ENCODE assay signal across 9 mouse cellular contexts in genomic region chr7:29231517-29231916, GRCm38 (mm10). TPM values are rescaled to one million over a fixed set of nuclear protein-coding genes. Genes with fewer than 3 reads are reported as not detected.
DNase-seq lines count a peak whose midpoint lies in the region; ATAC-seq and TF ChIP-seq lines count a peak whose summit lies in the region.
"Had no signal": no experiment of that assay in that cellular context is flagged by ENCODE, and none has a peak within 500 bp of the region (broad histone marks: within the 10 kb centered on the region; RNA-seq: fewer than 3 reads in every experiment).

No protein-coding gene starts in this region.

- 0 out of 2 replicates have a peak, but pooled peaks cover 3% of the 10 kb centered on the region for H3K9me3 ChIP-seq in hindbrain, embryonic 10.5 days
- H3K9me3 ChIP-seq in hindbrain, embryonic 16.5 days (ENCODE audit: control insufficient read depth, low read length): no peaks in the 10 kb centered on the region
- no peaks in the 10 kb centered on the region for H3K9me3 ChIP-seq in ES-Bruce4 (replicated peaks; ENCODE audit: control insufficient read depth, insufficient read depth, low read length, poor library complexity, severe bottlenecking)
- no peaks in the 10 kb centered on the region for H3K9me3 ChIP-seq in heart, embryonic 13.5 days
- no peaks in the 10 kb centered on the region for H3K9me3 ChIP-seq in liver, embryonic 14.5 days (ENCODE audit: control insufficient read depth, low read length)

- no peak for TF ChIP-seq CTCF in ES-Bruce4 (IDR thresholded peaks at IDR 0.05; ENCODE audit: low read depth, low read length)
- TF ChIP-seq CTCF in liver, embryonic 14.5 days (IDR thresholded peaks at IDR 0.05; ENCODE audit: low read depth): no peak

- no peaks in the 10 kb centered on the region for H3K36me3 ChIP-seq in hindbrain, embryonic 10.5 days
- no peaks in the 10 kb centered on the region for H3K36me3 ChIP-seq in hindbrain, embryonic 16.5 days (ENCODE audit: control insufficient read depth, insufficient read depth, low read length)
- H3K36me3 ChIP-seq in ES-Bruce4 (ENCODE audit: control insufficient read depth, insufficient read depth, low read length, poor library complexity, severe bottlenecking): no peaks in the 10 kb centered on the region
- peaks cover 7% of the 10 kb centered on the region; the same call in 1 of the 2 replicates for H3K36me3 ChIP-seq in heart, embryonic 13.5 days
- no peaks in the 10 kb centered on the region for H3K36me3 ChIP-seq in liver, embryonic 14.5 days (replicated peaks; ENCODE audit: control insufficient read depth, insufficient read depth, low read depth)

- DNase-seq in hindbrain, embryonic 10.5 days (ENCODE audit: low spot score): no peak
- no peak for DNase-seq in liver, embryonic 14.5 days (ENCODE audit: low read depth in 3 of 3, low spot score in 3 of 3)
- DNase-seq in thymus, postnatal 4 days: no peak
- no peak for DNase-seq in right cerebral cortex, postnatal 4 days
- no peak for DNase-seq in urinary bladder, postnatal 14 days (ENCODE audit: low spot score)
- DNase-seq: right cerebral cortex, postnatal 14 days had no signal

- no peak overlapping the region; the same call in 1 of the 2 replicates for H3K4me2 ChIP-seq in hindbrain, embryonic 16.5 days (ENCODE audit: low read length)
- peak overlapping the region; percentile 95 for H3K4me2 ChIP-seq in heart, embryonic 13.5 days
- peak overlapping the region; percentile 67 for H3K4me2 ChIP-seq in liver, embryonic 14.5 days (ENCODE audit: low read depth)

- H3K4me1 ChIP-seq in hindbrain, embryonic 10.5 days (replicated peaks): peaks cover 9% of the 10 kb centered on the region
- peaks cover 7% of the 10 kb centered on the region for H3K4me1 ChIP-seq in hindbrain, embryonic 16.5 days (ENCODE audit: control insufficient read depth, insufficient read depth, low read depth, low read length)
- peaks cover 1% of the 10 kb centered on the region for H3K4me1 ChIP-seq in ES-Bruce4 (ENCODE audit: control insufficient read depth, insufficient read depth, low read length)
- H3K4me1 ChIP-seq in heart, embryonic 13.5 days: peaks cover 38% of the 10 kb centered on the region
- no peaks in the 10 kb centered on the region for H3K4me1 ChIP-seq in liver, embryonic 14.5 days (replicated peaks; ENCODE audit: control insufficient read depth in 2 of 2, insufficient read depth in 2 of 2, low read length in 1 of 2)

- H3K27me3 ChIP-seq in hindbrain, embryonic 10.5 days (ENCODE audit: insufficient read depth, poor library complexity, severe bottlenecking): peaks cover 66% of the 10 kb centered on the region
- peaks cover 15% of the 10 kb centered on the region for H3K27me3 ChIP-seq in hindbrain, embryonic 16.5 days (replicated peaks; ENCODE audit: control insufficient read depth, insufficient read depth, low read length)
- H3K27me3 ChIP-seq in ES-Bruce4 (ENCODE audit: control insufficient read depth, insufficient read depth, low read length, poor library complexity, severe bottlenecking): no peaks in the 10 kb centered on the region
- peaks cover 28% of the 10 kb centered on the region for H3K27me3 ChIP-seq in heart, embryonic 13.5 days (replicated peaks)
- peaks cover 17% of the 10 kb centered on the region for H3K27me3 ChIP-seq in liver, embryonic 14.5 days (ENCODE audit: control insufficient read depth, insufficient read depth, low read length)

- H3K27ac ChIP-seq in hindbrain, embryonic 10.5 days: no peak overlapping the region
- H3K27ac ChIP-seq in hindbrain, embryonic 16.5 days (ENCODE audit: low read depth, low read length): no peak overlapping the region
- H3K27ac ChIP-seq in ES-Bruce4 (ENCODE audit: insufficient read depth, low read length): no peak overlapping the region
- peak overlapping the region; percentile 75 for H3K27ac ChIP-seq in heart, embryonic 13.5 days (replicated peaks)
- H3K27ac ChIP-seq in liver, embryonic 14.5 days: no peak overlapping the region

- no peak for ATAC-seq in hindbrain, embryonic 16.5 days
- ATAC-seq in heart, embryonic 13.5 days (ENCODE audit: extremely low read depth, insufficient number of reproducible peaks, low FRiP score, low TSS enrichment): no peak
- ATAC-seq in liver, embryonic 14.5 days (ENCODE audit: insufficient read depth): no peak

- TF ChIP-seq EP300 in ES-Bruce4 (IDR thresholded peaks at IDR 0.05; ENCODE audit: insufficient read depth, low read depth, low read length): no peak
- TF ChIP-seq EP300 in liver, embryonic 14.5 days (IDR thresholded peaks at IDR 0.05; ENCODE audit: low read depth): no peak

- WGBS in hindbrain, embryonic 10.5 days: 52% methylated on average over 3 of the region's 3 CpGs
- 57% methylated on average over 3 of the region's 3 CpGs for WGBS in hindbrain, embryonic 16.5 days
- 44% methylated on average over 3 of the region's 3 CpGs for WGBS in heart, embryonic 13.5 days
- 35% methylated on average over 3 of the region's 3 CpGs for WGBS in liver, embryonic 14.5 days (ENCODE audit: insufficient replicate concordance)

- H3K9ac ChIP-seq in hindbrain, embryonic 16.5 days (ENCODE audit: low read depth, low read length): no peak overlapping the region
- H3K9ac ChIP-seq in ES-Bruce4 (ENCODE audit: low read depth, poor library complexity, severe bottlenecking): no peak overlapping the region
- H3K9ac ChIP-seq in heart, embryonic 13.5 days: peak overlapping the region; percentile 85
- no peak overlapping the region for H3K9ac ChIP-seq in liver, embryonic 14.5 days (replicated peaks)

- H3K4me3 ChIP-seq in hindbrain, embryonic 10.5 days: peak overlapping the region; percentile 57
- no peak overlapping the region; the same call in 1 of the 2 replicates for H3K4me3 ChIP-seq in hindbrain, embryonic 16.5 days (ENCODE audit: low read length)
- H3K4me3 ChIP-seq in ES-Bruce4 (ENCODE audit: low read depth, low read length): peak overlapping the region; percentile 56; the same call in 1 of the 2 replicates
- peak overlapping the region; percentile 65 for H3K4me3 ChIP-seq in heart, embryonic 13.5 days
- H3K4me3 ChIP-seq in liver, embryonic 14.5 days (ENCODE audit: insufficient read depth in 1 of 2, low read depth in 2 of 2, low read length in 2 of 2): peak overlapping the region; percentile 46 to 51

- no peak for TF ChIP-seq POLR2A in ES-Bruce4 (IDR thresholded peaks at IDR 0.05; ENCODE audit: insufficient read depth, low read length)

RNA-seq across cellular contexts. Expression of gene Kcnk6, which starts 0.8 kb away (rescaled TPM):
- 0.76 and 0.97 TPM in 2 replicates for polyA plus RNA-seq in hindbrain, embryonic 10.5 days (2016; fragmentation: Nextera tagmentation; extraction: Ambion mirVana)
- 1.0 and 1.4 TPM in 2 replicates for polyA plus RNA-seq in hindbrain, embryonic 16.5 days (2015; fragmentation: Nextera tagmentation; extraction: Ambion mirVana)
- polyA plus RNA-seq in ES-Bruce4 (2011; ENCODE audit: insufficient read depth, insufficient read length, low read depth, missing spikeins): 7.0 and 7.1 TPM in 2 replicates
- polyA plus RNA-seq in heart, embryonic 13.5 days (2015; fragmentation: Nextera tagmentation; extraction: Ambion mirVana): 1.6 and 1.7 TPM in 2 replicates
- polyA plus RNA-seq in liver, embryonic 14.5 days (2012; rRNA removed): 2.4 TPM in 2 replicates
- polyA plus RNA-seq in liver, embryonic 14.5 days (2014; fragmentation: Nextera tagmentation; extraction: Ambion mirVana): 0.55 and 0.82 TPM in 2 replicates

RNA-seq across cellular contexts. Expression of gene Yif1b, which starts 6.6 kb away (rescaled TPM):
- 110 and 115 TPM in 2 replicates for polyA plus RNA-seq in hindbrain, embryonic 10.5 days (2016; fragmentation: Nextera tagmentation; extraction: Ambion mirVana)
- 109 and 114 TPM in 2 replicates for polyA plus RNA-seq in hindbrain, embryonic 16.5 days (2015; fragmentation: Nextera tagmentation; extraction: Ambion mirVana)
- 50.9 and 55.2 TPM in 2 replicates for polyA plus RNA-seq in ES-Bruce4 (2011; ENCODE audit: insufficient read depth, insufficient read length, low read depth, missing spikeins)
- polyA plus RNA-seq in heart, embryonic 13.5 days (2015; fragmentation: Nextera tagmentation; extraction: Ambion mirVana): 107 and 117 TPM in 2 replicates
- 24.4 and 29.4 TPM in 2 replicates for polyA plus RNA-seq in liver, embryonic 14.5 days (2012; rRNA removed)
- 41.6 and 44.5 TPM in 2 replicates for polyA plus RNA-seq in liver, embryonic 14.5 days (2014; fragmentation: Nextera tagmentation; extraction: Ambion mirVana)

RNA-seq across cellular contexts. Expression of gene 2200002D01Rik, which starts 16.7 kb away (rescaled TPM):
- 6.9 and 7.4 TPM in 2 replicates for polyA plus RNA-seq in hindbrain, embryonic 10.5 days (2016; fragmentation: Nextera tagmentation; extraction: Ambion mirVana)
- polyA plus RNA-seq in hindbrain, embryonic 16.5 days (2015; fragmentation: Nextera tagmentation; extraction: Ambion mirVana): 1.2 and 1.9 TPM in 2 replicates
- 33.6 and 34.1 TPM in 2 replicates for polyA plus RNA-seq in ES-Bruce4 (2011; ENCODE audit: insufficient read depth, insufficient read length, low read depth, missing spikeins)
- polyA plus RNA-seq in heart, embryonic 13.5 days (2015; fragmentation: Nextera tagmentation; extraction: Ambion mirVana): 5.7 and 7.3 TPM in 2 replicates
- polyA plus RNA-seq in liver, embryonic 14.5 days (2012; rRNA removed): 0.39 and 1.3 TPM in 2 replicates
- 2.6 and 4.8 TPM in 2 replicates for polyA plus RNA-seq in liver, embryonic 14.5 days (2014; fragmentation: Nextera tagmentation; extraction: Ambion mirVana)

RNA-seq across cellular contexts. Expression of gene Catsperg1, which starts 17.7 kb away (rescaled TPM):
- polyA plus RNA-seq in hindbrain, embryonic 10.5 days (2016; fragmentation: Nextera tagmentation; extraction: Ambion mirVana): 0.51 and 0.97 TPM in 2 replicates
- polyA plus RNA-seq in hindbrain, embryonic 16.5 days (2015; fragmentation: Nextera tagmentation; extraction: Ambion mirVana): 2.3 and 2.5 TPM in 2 replicates
- 27.3 and 31.3 TPM in 2 replicates for polyA plus RNA-seq in ES-Bruce4 (2011; ENCODE audit: insufficient read depth, insufficient read length, low read depth, missing spikeins)
- 0.41 and 0.42 TPM in 2 replicates for polyA plus RNA-seq in heart, embryonic 13.5 days (2015; fragmentation: Nextera tagmentation; extraction: Ambion mirVana)
- polyA plus RNA-seq in liver, embryonic 14.5 days (2012; rRNA removed): 0.32 and 0.45 TPM in 2 replicates
- polyA plus RNA-seq in liver, embryonic 14.5 days (2014; fragmentation: Nextera tagmentation; extraction: Ambion mirVana): 0.11 TPM in 1 of 2 replicates, not detected in the other

RNA-seq across cellular contexts. Expression of gene Spint2, which starts 50.2 kb away (rescaled TPM):
- polyA plus RNA-seq in hindbrain, embryonic 10.5 days (2016; fragmentation: Nextera tagmentation; extraction: Ambion mirVana): 43.7 and 65.7 TPM in 2 replicates
- 85.4 and 91.2 TPM in 2 replicates for polyA plus RNA-seq in hindbrain, embryonic 16.5 days (2015; fragmentation: Nextera tagmentation; extraction: Ambion mirVana)
- polyA plus RNA-seq in ES-Bruce4 (2011; ENCODE audit: insufficient read depth, insufficient read length, low read depth, missing spikeins): 264 and 288 TPM in 2 replicates
- 111 and 116 TPM in 2 replicates for polyA plus RNA-seq in heart, embryonic 13.5 days (2015; fragmentation: Nextera tagmentation; extraction: Ambion mirVana)
- 14.6 and 15.6 TPM in 2 replicates for polyA plus RNA-seq in liver, embryonic 14.5 days (2012; rRNA removed)
- polyA plus RNA-seq in liver, embryonic 14.5 days (2014; fragmentation: Nextera tagmentation; extraction: Ambion mirVana): 22.3 and 23.6 TPM in 2 replicates
